Mouse (Mus musculus) kidney, adult 2 months (tissue): Measurements from ENCODE around the gene Fkbpl.

ENCODE experiments used
- CTCF ChIP-seq: fragments of 200-500 bp; conservative IDR thresholded peaks from 2 replicates; pipeline ENCODE4 v1.5.1; 2011; ENCODE audit warnings: low read depth, mild to moderate bottlenecking, control low read depth, low read length, moderate library complexity, mixed read lengths; ENCODE audit not compliant: insufficient read depth, insufficient read length
- POLR2A ChIP-seq: fragments of 200-500 bp; IDR thresholded peaks from one replicate; pipeline ENCODE4 v1.6.1; 2011; ENCODE audit warnings: low read depth, low read length, control low read depth

GRCm38 (mm10) chr17:34607997-34608396 lies 36.6 kb upstream of the Fkbpl start:
- TF ChIP-seq CTCF (no peak), POLR2A (no peak)
